Mouse (Mus musculus) testis, adult 2 months (tissue): ENCODE results near the gene Mrpl4.

Source experiments
- CTCF ChIP-seq: fragments of 200-500 bp; IDR thresholded peaks from 2 replicates; pipeline ENCODE4 v1.5.1; 2012; ENCODE audit warnings: low read depth, mild to moderate bottlenecking, inconsistent platforms, low read length, moderate library complexity; ENCODE audit not compliant: control insufficient read depth, insufficient read depth, insufficient replicate concordance
- POLR2A ChIP-seq: fragments of 200-500 bp; IDR thresholded peaks from 2 replicates; pipeline ENCODE4 v1.6.1; 2012; ENCODE audit warnings: low read depth, mild to moderate bottlenecking, inconsistent platforms, low read length, moderate library complexity; ENCODE audit not compliant: control insufficient read depth

- TF ChIP-seq CTCF = no peak
- no peak for TF ChIP-seq POLR2A
Measured at GRCm38 (mm10) chr9:21016331-21017176, 14.0 kb downstream of the Mrpl4 start.
